Mouse (Mus musculus) testis, adult 2 months (tissue): ENCODE measurements around the gene Celf5.

ENCODE experiments used
- CTCF ChIP-seq: fragments of 200-500 bp; IDR thresholded peaks from 2 replicates; pipeline ENCODE4 v1.5.1; 2012; ENCODE audit warnings: low read depth, mild to moderate bottlenecking, inconsistent platforms, low read length, moderate library complexity; ENCODE audit not compliant: control insufficient read depth, insufficient read depth, insufficient replicate concordance
- POLR2A ChIP-seq: fragments of 200-500 bp; IDR thresholded peaks from 2 replicates; pipeline ENCODE4 v1.6.1; 2012; ENCODE audit warnings: low read depth, mild to moderate bottlenecking, inconsistent platforms, low read length, moderate library complexity; ENCODE audit not compliant: control insufficient read depth

- no peak for TF ChIP-seq POLR2A
- TF ChIP-seq CTCF: no peak
Observed at GRCm38 (mm10) chr10:81517227-81517626, 34.7 kb upstream of the Celf5 start.
